Mouse (Mus musculus): ENCODE results near the gene Olfr16. TPM values are rescaled to one million over a fixed set of nuclear protein-coding genes. Genes with fewer than 3 reads are reported as not detected.

Gene Olfr16
- not detected for polyA plus RNA-seq (2014; fragmentation: Illumina TruSeq; extraction: RNeasy Lipid Tissue Mini Kit (QIAGEN cat#74804); ENCODE audit: low read depth, low replicate concordance)

DNA sequence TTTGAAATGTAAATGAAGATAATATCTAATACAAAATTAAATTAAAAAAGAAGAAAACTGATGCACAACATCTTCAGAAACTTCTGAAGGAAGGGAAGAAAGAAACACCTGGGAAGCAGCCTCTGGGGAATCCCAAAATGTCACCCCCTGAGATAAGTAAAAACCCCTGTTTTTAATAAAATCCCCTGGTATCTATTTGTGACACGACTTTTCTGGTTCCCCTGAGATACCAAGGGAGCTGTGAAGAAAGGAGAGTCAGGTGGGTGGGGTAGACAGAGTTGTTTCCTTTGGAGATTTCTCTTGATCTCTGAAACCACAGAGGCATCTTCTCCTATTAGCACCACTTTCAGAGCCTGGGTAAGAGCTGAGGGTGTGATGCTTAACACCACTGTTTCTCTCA is at the start of gene Olfr16:
Gene Olfr16 (plus strand): TSS at position 250 of the 400 bp plus-strand sequence.

Other genes starting within 250 kb of the Olfr16 start
- not detected for gene Apcs, start 55.4 kb upstream of the Olfr16 start, polyA plus RNA-seq (2014; fragmentation: Illumina TruSeq; extraction: RNeasy Lipid Tissue Mini Kit (QIAGEN cat#74804); ENCODE audit: low read depth, low replicate concordance)
- not detected for gene Olfr1408, start 187.0 kb downstream of the Olfr16 start, polyA plus RNA-seq (2014; fragmentation: Illumina TruSeq; extraction: RNeasy Lipid Tissue Mini Kit (QIAGEN cat#74804); ENCODE audit: low read depth, low replicate concordance)
- gene Olfr1406, start 240.2 kb downstream of the Olfr16 start, polyA plus RNA-seq (2014; fragmentation: Illumina TruSeq; extraction: RNeasy Lipid Tissue Mini Kit (QIAGEN cat#74804); ENCODE audit: low read depth, low replicate concordance), result not detected
- gene Olfr218, start 247.4 kb downstream of the Olfr16 start, polyA plus RNA-seq (2014; fragmentation: Illumina TruSeq; extraction: RNeasy Lipid Tissue Mini Kit (QIAGEN cat#74804); ENCODE audit: low read depth, low replicate concordance), result not detected

Measured in adrenal gland, adult 10 weeks (tissue).